Mouse (Mus musculus): ENCODE measurements around the gene Fos.
"Not testable (repeated sequence)": the region's sequence is repeated elsewhere in the genome, so short reads cannot be mapped to it uniquely, and the experiment has no call there.

Gene Fos

DNA sequence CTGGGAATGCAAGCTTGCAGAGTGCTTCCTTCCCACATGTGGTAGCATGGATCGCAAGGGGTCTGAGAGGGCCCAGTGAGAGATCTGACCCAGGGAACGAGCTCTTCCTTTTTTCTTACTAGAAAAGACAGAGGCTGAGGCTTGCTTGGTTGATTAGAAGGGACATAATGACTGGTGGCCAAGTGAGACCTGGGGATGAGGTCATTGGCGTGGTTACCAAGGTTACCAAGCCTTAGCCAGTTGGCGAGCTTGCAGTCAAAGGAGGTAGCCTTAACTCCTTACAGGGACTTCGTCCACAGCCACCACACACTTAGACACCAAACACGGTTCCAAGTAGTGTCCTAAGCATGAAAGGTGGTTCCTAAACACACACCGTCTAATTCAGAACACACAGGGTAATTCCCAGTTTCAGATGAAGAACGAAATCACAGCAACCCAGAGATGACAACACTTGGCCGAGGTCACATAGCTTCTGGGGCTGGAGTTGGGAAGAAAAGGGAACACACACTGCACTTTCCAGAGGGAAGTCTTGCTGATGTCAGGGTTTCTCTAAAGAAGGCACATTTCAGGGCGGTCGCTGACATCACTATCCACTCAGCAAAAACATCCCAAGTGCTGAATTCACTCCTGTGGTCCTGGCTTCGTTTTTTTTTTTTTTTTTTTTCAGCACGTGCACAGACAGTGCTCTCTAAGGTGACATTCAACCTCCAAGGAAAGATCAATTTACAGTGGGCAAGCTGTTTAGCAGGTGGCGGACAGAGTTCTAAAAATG is 49.9 kb downstream of the Fos start:
- DNase-seq (ENCODE audit: low spot score in 2 of 2), result no peak

DNA sequence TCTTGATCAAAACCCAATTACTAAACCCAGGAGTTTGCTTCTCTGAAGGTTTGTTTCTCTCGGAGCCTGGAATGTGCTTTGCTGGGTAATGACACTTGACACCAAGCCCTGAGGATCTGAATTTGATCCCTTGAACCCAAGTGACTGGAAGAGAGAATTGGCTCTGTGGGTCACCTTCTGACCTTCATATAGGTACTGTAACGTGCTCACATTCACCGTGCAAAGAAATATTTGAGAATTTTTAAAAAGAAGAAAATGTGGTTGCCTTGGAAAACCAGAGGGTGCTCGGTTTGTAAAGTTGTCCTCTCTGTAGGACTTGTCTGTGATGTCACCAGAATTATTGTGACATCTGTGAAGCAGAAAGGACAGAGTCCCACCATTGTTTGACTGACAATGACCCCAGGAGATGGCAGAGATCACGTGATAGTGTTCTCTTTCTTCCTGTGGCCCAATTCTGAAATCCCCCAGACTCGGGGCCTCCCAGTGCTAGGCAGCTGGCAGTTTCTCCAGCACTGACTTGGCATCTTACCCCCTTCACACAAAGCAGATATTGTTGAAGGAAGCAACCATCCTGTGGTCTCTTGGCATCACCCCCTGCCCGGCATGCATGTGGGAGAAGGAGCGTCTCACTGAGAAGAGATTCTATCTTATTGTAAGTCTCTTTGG is 50.6 kb downstream of the Fos start:
- no peak for DNase-seq (ENCODE audit: low spot score in 2 of 2)

DNA sequence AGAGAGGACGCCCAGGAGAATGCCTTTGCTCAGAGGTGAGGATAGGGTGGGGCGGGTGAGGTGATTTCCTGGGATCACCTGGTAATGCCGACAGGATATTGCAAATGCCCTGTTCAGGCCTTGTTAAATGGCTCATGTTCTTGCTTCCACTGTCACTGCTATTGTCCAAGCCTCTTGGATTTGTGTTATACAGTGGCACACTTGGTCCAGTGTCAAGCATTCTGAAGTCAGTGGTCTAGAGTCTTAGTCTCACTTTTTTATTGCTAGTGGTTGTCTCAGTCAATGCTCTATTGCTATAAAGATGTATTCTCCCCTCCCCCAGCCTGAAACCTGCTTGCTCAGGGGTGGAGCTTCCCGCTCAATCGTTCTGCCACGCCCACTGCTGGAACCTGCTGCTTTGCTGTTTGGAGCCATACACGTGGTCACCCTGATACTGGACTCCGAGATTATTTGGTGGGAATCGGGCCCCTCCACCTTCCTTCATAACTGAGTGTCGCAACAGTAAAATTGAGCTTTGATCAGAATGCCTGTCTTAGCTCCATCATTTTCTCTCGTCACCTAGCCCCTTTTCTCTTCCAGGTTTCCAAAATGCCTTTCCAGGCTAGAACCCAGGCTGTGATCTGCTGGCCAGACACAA is 51.3 kb downstream of the Fos start:
- DNase-seq (ENCODE audit: low spot score in 2 of 2), result not testable (repeated sequence)

Measured in frontal cortex, postnatal 10 days (tissue).